Mouse (Mus musculus) embryo, embryonic 11.5 days (tissue): ENCODE results near the gene Cntn5.
"Not testable (repeated sequence)": the region's sequence is repeated elsewhere in the genome, so short reads cannot be mapped to it uniquely, and the experiment has no call there.

Source experiments
- DNase-seq: peaks from one replicate; pipeline ENCODE4 v3.0.0-alpha.2; 2012; ENCODE audit warnings: low read depth, low spot score

The Cntn5 gene

GRCm38 (mm10) chr9:10657144-10657748 lies 247.3 kb downstream of the Cntn5 start:
- DNase-seq = peak; percentile 1

GRCm38 (mm10) chr9:10650632-10651031 lies 253.9 kb downstream of the Cntn5 start:
- no peak for DNase-seq

GRCm38 (mm10) chr9:10645951-10646350 lies 258.6 kb downstream of the Cntn5 start:
- no peak for DNase-seq

- DNase-seq = no peak
These were observed 259.3 kb downstream of the Cntn5 start for GRCm38 (mm10) chr9:10645045-10645830.

- no peak for DNase-seq
These were observed 286.5 kb downstream of the Cntn5 start for GRCm38 (mm10) chr9:10618036-10618435.

GRCm38 (mm10) chr9:10575346-10576241 lies 329.0 kb downstream of the Cntn5 start:
- no peak for DNase-seq

- DNase-seq = peak; percentile 14
These were observed 334.7 kb downstream of the Cntn5 start for GRCm38 (mm10) chr9:10569830-10570229.

- DNase-seq = not testable (repeated sequence)
These were observed 363.7 kb downstream of the Cntn5 start for GRCm38 (mm10) chr9:10540877-10541276.

- DNase-seq = no peak
These were observed 372.3 kb downstream of the Cntn5 start for GRCm38 (mm10) chr9:10532248-10532647.

GRCm38 (mm10) chr9:10531087-10531486 lies 373.5 kb downstream of the Cntn5 start:
- no peak for DNase-seq

- no peak for DNase-seq
These were observed 375.0 kb downstream of the Cntn5 start for GRCm38 (mm10) chr9:10529528-10529927.

- DNase-seq = no peak
These were observed 375.5 kb downstream of the Cntn5 start for GRCm38 (mm10) chr9:10529113-10529512.

GRCm38 (mm10) chr9:10528692-10529091 lies 375.9 kb downstream of the Cntn5 start:
- DNase-seq = no peak

- DNase-seq = no peak
These were observed 378.5 kb downstream of the Cntn5 start for GRCm38 (mm10) chr9:10525915-10526667.

- no peak for DNase-seq
These were observed 382.0 kb downstream of the Cntn5 start for GRCm38 (mm10) chr9:10522604-10523003.

GRCm38 (mm10) chr9:10521054-10521453 lies 383.5 kb downstream of the Cntn5 start:
- no peak for DNase-seq

- DNase-seq = no peak
These were observed 412.3 kb downstream of the Cntn5 start for GRCm38 (mm10) chr9:10492243-10492642.

GRCm38 (mm10) chr9:10471484-10472125 lies 433.0 kb downstream of the Cntn5 start:
- no peak for DNase-seq

- DNase-seq = no peak
These were observed 439.8 kb downstream of the Cntn5 start for GRCm38 (mm10) chr9:10464758-10465157.

- no peak for DNase-seq
These were observed 446.7 kb downstream of the Cntn5 start for GRCm38 (mm10) chr9:10457900-10458299.

GRCm38 (mm10) chr9:10448987-10449563 lies 455.5 kb downstream of the Cntn5 start:
- no peak for DNase-seq
